Mouse (Mus musculus) embryonic facial prominence, embryonic 13.5 days (tissue): ENCODE results near the gene Dnaja3. TPM values are rescaled to one million over a fixed set of nuclear protein-coding genes. Genes with fewer than 3 reads are reported as not detected.

Experiments
- ATAC-seq: fragments of 200-750 bp; cut with Nextera tagmentation; 2 replicates; pipeline ENCODE4 v1.8.0; 2017; ENCODE audit warnings: low read depth; ENCODE audit not compliant: insufficient number of reproducible peaks, insufficient read depth, low FRiP score, low TSS enrichment
- H3K27ac ChIP-seq: fragments of 300-500 bp; sonication (generic); 2 replicates; pipeline ENCODE4 v1.5.1; 2015; ENCODE audit warnings: moderate library complexity, mild to moderate bottlenecking, inconsistent platforms
- H3K27me3 ChIP-seq: fragments of 300-500 bp; sonication (generic); 2 replicates; pipeline ENCODE4 v1.6.1; 2015; ENCODE audit warnings: mild to moderate bottlenecking, inconsistent platforms
- H3K36me3 ChIP-seq: fragments of 300-500 bp; sonication (generic); 2 replicates; pipeline ENCODE4 v1.6.1; 2015; ENCODE audit warnings: mild to moderate bottlenecking, inconsistent platforms
- H3K4me1 ChIP-seq: fragments of 300-500 bp; sonication (generic); 2 replicates; pipeline ENCODE4 v1.6.1; 2015; ENCODE audit warnings: inconsistent platforms
- H3K4me2 ChIP-seq: fragments of 300-500 bp; sonication (generic); 2 replicates; pipeline ENCODE4 v1.6.1; 2015; ENCODE audit warnings: moderate library complexity, mild to moderate bottlenecking, inconsistent platforms
- H3K4me3 ChIP-seq: fragments of 300-500 bp; sonication (generic); 2 replicates; pipeline ENCODE4 v1.5.1; 2015; ENCODE audit warnings: mild to moderate bottlenecking, inconsistent platforms
- H3K9ac ChIP-seq: fragments of 300-500 bp; sonication (generic); 2 replicates; pipeline ENCODE4 v1.6.1; 2015; ENCODE audit warnings: mild to moderate bottlenecking, inconsistent platforms
- H3K9me3 ChIP-seq: fragments of 300-500 bp; sonication (generic); 2 replicates; pipeline ENCODE4 v1.6.1; 2016; ENCODE audit warnings: inconsistent platforms
- WGBS: fragments of 180-500 bp; shearing (Covaris S2); methylation state at CpG from one replicate; pipeline ENCODE4 v1.1.7; 2015; ENCODE audit warnings: mixed read lengths; 5-methylcytosine and 5-hydroxymethylcytosine counted together
- polyA plus RNA-seq: library from polyadenylated mRNA; unstranded; fragments of >200 nt; fragmentation: Nextera tagmentation; extraction: Ambion mirVana; gene quantifications from 2 replicates; pipeline ENCODE4 v1.2.1, GENCODE M21; 2015

Dnaja3 gene
- polyA plus RNA-seq, 1 experiment from 2014 or later: 58.7 TPM

DNA sequence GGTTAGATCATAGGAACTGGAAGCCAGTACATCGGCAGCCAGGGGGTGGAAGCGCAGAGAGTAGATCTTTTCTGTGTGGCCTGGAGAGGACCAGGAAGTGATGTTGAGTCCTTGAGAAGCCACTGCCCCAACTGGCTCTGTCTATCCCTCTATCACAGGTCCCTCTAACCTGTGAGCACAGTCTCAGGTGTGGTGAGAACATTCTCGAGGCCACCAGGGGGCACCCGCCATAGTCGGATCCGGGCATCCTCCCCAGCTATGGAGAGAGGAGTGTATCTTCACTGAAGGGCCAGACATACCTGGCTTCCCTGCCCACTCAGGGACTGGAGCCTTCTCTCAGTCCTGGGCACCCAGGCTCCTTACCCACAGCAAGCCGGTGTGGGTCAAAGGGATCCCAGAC is 7.7 kb upstream of the Dnaja3 start:
- Histone ChIP-seq H3K36me3 (peaks cover 42% of the 10 kb centered on the region), H3K9ac (0 out of 2 replicates have a peak overlapping the region, but pooled peaks have one; percentile 6), H3K4me2 (no peak overlapping the region), H3K4me3 (no peak overlapping the region), H3K27ac (no peak overlapping the region), H3K27me3 (no peaks in the 10 kb centered on the region), H3K9me3 (no peaks in the 10 kb centered on the region), H3K4me1 (peaks cover 10% of the 10 kb centered on the region; the same call in 1 of the 2 replicates)
- WGBS: 39% methylated on average over 7 of the region's 7 CpGs
- no peak for ATAC-seq

DNA sequence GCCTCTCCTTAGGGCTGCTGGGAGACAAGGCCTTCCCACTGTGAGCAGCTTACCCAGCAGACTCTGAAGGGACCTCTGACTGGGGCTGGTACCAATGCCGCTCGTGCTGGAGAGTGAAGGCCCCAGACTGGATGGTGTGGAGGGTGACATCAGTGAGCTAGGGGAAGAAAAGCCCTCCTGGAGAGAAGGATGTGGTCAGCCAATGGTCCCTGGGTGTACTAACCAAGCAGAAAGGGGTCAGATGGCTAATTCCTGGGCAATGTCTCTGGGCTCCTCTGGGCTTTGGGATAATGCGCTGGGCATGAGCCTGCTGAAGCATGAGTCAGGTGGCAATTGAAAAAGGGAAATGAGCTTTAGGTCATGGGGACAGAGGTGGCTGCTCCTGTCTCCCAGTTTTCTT is 6.1 kb upstream of the Dnaja3 start:
- ATAC-seq: no peak
- WGBS: 87% methylated on average over 3 of the region's 3 CpGs
- Histone ChIP-seq H3K27me3 (no peaks in the 10 kb centered on the region), H3K36me3 (peaks cover 34% of the 10 kb centered on the region), H3K4me2 (no peak overlapping the region), H3K9ac (no peak overlapping the region), H3K9me3 (no peaks in the 10 kb centered on the region), H3K27ac (no peak overlapping the region), H3K4me1 (peaks cover 10% of the 10 kb centered on the region; the same call in 1 of the 2 replicates), H3K4me3 (no peak overlapping the region)

DNA sequence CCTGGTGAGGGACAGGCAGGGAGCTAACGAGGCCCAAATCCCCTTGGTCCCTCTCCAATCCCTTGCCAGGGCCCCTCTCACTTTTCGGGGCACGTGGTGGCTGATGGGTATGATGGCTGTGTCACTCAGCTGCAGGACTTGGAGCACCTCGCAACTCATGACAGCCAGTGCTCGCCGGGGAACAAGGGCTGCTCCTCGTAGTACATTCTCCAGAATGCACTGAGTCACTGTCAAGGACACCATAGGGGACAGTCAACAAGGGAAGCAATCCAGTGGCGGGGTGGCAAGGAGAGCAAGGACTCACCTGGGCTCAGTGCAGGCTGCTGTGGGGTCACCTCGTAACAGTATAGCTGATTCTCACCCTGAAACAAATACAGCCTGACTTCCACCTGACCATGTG is 5.1 kb upstream of the Dnaja3 start:
- Histone ChIP-seq H3K9ac (no peak overlapping the region), H3K27me3 (no peaks in the 10 kb centered on the region), H3K27ac (no peak overlapping the region), H3K9me3 (no peaks in the 10 kb centered on the region), H3K36me3 (peaks cover 26% of the 10 kb centered on the region), H3K4me3 (no peak overlapping the region), H3K4me1 (peaks cover 16% of the 10 kb centered on the region; the same call in 1 of the 2 replicates), H3K4me2 (no peak overlapping the region)
- 83% methylated on average over 9 of the region's 9 CpGs for WGBS
- no peak for ATAC-seq

DNA sequence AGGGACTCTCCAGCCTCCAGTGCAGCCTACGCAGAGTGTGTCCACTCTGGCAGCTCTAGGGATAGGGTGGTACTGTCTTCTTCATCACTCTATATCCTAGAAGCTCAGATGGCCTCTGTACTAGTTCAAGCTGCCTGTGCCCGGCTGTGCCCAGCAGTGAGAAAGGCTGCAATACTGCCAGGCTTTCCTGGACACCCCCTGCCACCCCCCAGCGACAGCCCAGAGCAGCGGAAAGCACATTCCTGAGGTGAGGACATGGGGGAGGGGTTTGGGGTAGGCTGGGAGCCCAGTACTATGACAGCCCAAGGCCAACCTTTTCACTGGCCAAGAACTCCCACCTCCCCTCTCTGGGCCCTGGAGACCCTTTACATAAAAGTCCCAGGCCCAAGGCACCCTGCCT is 4.0 kb upstream of the Dnaja3 start:
- H3K9me3 ChIP-seq: no peaks in the 10 kb centered on the region
- H3K4me3 ChIP-seq: no peak overlapping the region
- peaks cover 21% of the 10 kb centered on the region for H3K36me3 ChIP-seq
- WGBS: 65% methylated on average over 4 of the region's 4 CpGs
- no peak overlapping the region for H3K27ac ChIP-seq
- no peaks in the 10 kb centered on the region for H3K27me3 ChIP-seq
- H3K4me1 ChIP-seq: peaks cover 21% of the 10 kb centered on the region
- H3K4me2 ChIP-seq: no peak overlapping the region
- ATAC-seq: no peak
- 0 out of 2 replicates have a peak overlapping the region, but pooled peaks have one; percentile 21 for H3K9ac ChIP-seq

DNA sequence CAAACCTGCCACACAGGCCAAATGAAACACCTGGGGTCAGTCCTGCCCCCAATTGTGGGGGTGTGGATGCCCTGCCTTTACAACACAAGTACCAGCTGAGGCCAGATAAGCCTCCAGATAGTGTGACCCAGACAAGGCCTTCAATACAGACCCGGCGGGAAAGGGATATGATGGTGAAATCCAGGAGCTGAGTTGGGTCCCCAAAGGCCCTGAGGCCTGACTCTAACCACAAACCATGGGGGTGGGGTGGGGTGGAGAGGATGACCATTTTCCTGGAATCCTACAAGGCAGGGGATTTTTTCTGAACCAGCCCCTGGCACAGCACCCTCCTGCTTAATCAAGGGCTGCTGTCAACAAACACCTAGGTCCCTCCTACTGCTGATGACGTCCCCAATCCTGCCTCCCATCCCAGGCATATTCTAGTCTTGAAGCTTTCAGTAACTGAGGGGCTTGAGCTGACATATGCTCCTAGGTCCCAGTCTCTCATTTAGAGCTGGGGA is 848 bp upstream of the Dnaja3 start:
- Histone ChIP-seq H3K4me1 (peaks cover 53% of the 10 kb centered on the region), H3K27me3 (no peaks in the 10 kb centered on the region), H3K27ac (no peak overlapping the region), H3K36me3 (peaks cover 20% of the 10 kb centered on the region), H3K9ac (0 out of 2 replicates have a peak overlapping the region, but pooled peaks have one; percentile 11), H3K4me3 (no peak overlapping the region), H3K4me2 (no peak overlapping the region), H3K9me3 (no peaks in the 10 kb centered on the region)
- ATAC-seq: no peak
- 78% methylated on average over 3 of the region's 3 CpGs for WGBS

DNA sequence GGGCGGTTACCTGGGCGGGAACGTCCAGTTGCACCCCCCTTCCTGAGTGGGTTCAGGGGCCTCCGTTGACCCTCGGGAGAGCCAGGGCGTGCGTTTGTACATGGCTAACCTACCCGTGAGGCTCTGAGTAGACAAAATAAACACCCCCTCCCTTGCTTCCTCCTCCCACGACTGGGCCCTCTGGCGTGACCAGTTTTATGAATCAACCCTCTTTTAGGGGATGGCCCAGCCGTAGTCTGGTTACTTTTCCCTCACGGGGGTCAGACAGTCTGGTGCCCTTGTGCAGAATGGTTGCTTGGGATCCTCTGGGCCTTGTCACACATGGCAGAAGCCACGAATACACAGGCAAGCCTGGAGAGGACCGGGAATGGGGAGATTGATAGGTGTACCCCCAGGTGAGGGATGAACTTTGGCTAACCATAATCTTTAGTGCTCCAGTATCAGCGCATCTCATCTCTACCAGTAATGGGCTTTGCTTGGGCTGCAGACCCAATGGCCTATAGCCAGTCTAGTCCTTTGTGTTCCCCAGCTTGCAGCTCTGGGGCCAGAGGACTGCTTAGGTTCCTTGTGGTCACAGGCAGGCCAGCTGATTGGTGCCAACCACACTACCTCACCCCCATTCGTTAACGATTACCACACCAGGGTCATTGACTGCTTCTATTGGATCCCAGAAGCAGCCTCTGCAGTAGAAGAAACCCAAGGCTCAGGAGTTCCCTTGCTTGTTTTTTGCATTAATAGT is 647 bp downstream of the Dnaja3 start:
- 3% methylated on average over 17 of the region's 17 CpGs for WGBS
- ATAC-seq: peak; percentile 27; the same call in 1 of the 2 replicates
- Histone ChIP-seq H3K9ac (peak overlapping the region; percentile 89), H3K4me2 (peak overlapping the region; percentile 85), H3K27ac (peak overlapping the region; percentile 93), H3K36me3 (peaks cover 17% of the 10 kb centered on the region; the same call in 1 of the 2 replicates), H3K9me3 (no peaks in the 10 kb centered on the region), H3K27me3 (no peaks in the 10 kb centered on the region), H3K4me1 (peaks cover 64% of the 10 kb centered on the region), H3K4me3 (peak overlapping the region; percentile 84)

DNA sequence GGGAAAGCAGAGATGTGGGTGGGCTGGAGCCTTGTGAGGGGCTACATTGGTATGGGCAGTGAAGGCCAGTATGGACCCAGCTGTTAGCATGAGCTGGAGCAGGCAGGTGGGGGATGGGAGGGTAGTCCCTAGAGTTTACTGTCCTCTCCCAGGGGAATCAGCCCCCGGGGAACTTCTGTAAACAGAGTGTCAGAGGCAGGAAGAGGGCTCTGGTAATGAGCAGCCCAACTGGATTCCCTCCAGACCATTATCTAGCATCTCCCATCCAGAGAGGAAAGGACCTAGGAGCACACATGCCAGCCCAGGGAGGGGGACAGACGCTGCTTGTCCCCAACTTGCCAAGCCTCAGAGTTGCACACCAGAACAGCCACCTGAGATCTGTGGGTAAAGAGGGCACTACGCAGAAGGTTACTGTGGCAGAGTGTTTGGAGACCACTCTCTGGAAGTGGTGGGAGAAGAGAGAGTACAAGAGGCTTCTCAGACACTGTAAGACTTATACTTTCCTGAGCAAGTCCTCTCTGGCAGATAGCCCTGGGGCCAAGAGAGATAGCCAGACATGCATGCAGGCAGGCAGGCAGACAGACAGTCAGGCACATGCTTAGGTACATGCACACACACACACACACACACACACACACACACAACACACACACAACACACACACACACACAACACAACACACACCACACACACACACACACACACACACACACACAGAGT is 1.5 kb downstream of the Dnaja3 start:
- peaks cover 26% of the 10 kb centered on the region for H3K36me3 ChIP-seq
- H3K4me2 ChIP-seq: peak overlapping the region; percentile 85
- ATAC-seq: no peak
- H3K4me1 ChIP-seq: peaks cover 64% of the 10 kb centered on the region
- H3K9me3 ChIP-seq: no peaks in the 10 kb centered on the region
- no peaks in the 10 kb centered on the region for H3K27me3 ChIP-seq
- WGBS: 33% methylated on average over 3 of the region's 3 CpGs
- H3K4me3 ChIP-seq: peak overlapping the region; percentile 84
- H3K27ac ChIP-seq: peak overlapping the region; percentile 93
- H3K9ac ChIP-seq: peak overlapping the region; percentile 89

DNA sequence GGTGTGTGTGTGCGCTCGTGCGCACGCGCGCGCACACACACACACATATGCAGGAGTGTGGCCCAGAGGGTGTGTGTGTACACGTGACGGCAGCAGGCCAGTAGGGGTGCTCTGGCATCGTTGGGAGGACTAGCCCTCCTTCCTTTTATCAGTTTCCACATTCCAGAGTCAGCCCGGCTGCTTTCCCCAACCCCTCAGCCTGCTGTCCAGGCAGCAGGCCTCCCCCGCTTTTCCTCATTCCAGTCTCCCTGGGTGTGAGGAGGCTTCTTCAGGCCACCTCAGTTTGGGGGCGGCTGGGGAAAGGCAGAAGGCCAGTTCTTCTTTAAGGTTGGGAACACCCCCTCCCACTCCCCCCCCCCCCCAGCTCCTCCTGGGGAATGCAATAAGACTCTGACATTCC is 2.4 kb downstream of the Dnaja3 start:
- Histone ChIP-seq H3K4me1 (peaks cover 72% of the 10 kb centered on the region), H3K36me3 (peaks cover 30% of the 10 kb centered on the region), H3K9ac (peak overlapping the region; percentile 64), H3K27ac (peak overlapping the region; percentile 93), H3K4me2 (peak overlapping the region; percentile 85), H3K27me3 (no peaks in the 10 kb centered on the region), H3K9me3 (no peaks in the 10 kb centered on the region), H3K4me3 (peak overlapping the region; percentile 84)
- 0 out of 2 replicates have a peak, but pooled peaks have one; percentile 4 for ATAC-seq
- 21% methylated on average over 13 of the region's 13 CpGs for WGBS

DNA sequence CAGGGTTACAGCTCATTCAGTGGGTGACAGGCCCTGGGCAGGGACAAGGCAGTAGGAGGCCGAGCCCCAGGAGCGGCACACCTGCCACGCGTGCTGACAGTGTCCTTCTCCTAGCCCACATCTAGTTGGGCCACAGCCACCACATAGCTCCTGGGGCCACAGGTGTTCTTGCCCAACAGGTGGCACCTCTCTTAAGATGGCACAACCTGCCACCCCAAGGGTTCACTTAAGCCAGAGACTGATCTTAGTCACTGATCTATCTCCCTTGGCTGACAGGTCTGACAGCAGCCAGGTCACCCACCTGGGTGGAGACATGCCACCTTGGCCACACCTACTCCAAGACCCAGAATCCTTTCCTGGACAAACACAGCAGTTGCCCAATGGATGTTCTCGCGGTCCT is 3.1 kb downstream of the Dnaja3 start:
- 79% methylated on average over 6 of the region's 6 CpGs for WGBS
- no peak for ATAC-seq
- H3K36me3 ChIP-seq: peaks cover 34% of the 10 kb centered on the region
- no peaks in the 10 kb centered on the region for H3K27me3 ChIP-seq
- peak overlapping the region; percentile 84 for H3K4me3 ChIP-seq
- H3K9ac ChIP-seq: no peak overlapping the region
- H3K9me3 ChIP-seq: no peaks in the 10 kb centered on the region
- H3K4me1 ChIP-seq: peaks cover 80% of the 10 kb centered on the region
- peak overlapping the region; percentile 93 for H3K27ac ChIP-seq
- peak overlapping the region; percentile 85 for H3K4me2 ChIP-seq

DNA sequence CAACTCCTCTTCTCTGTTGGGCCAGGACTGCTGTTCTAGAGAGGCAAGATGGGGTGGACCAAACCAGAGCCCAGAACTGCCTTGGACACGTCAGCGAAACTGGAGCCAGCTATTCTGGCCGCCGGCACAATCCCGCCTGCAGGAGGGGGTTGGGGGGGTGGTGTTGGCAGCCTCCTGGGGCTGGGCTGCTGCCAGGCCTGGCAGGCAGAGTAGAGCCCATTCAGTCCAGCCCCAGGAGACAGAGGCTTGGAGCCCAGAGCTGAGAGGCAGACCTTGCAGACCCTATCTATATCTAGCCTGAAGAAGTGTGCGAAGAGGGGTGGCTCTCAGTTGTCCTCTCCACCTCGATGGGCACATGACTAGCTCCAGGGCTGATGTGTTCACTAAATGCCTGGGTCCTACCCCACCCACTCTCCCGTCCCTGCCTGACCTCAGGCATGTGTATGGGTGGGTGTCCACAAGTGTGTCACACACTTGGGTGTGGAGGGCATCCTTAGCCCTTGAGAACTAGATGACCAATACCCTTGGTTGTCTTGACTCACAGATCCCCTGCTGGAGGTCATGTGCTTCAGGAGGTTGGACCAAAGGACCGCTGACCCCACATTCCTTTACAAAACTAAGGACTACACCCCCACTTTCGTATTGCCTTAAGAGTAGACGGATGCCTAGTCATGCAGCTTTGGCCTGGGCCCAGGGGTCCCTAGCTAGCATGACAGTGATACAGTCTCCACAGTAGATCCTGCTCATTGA is 4.1 kb downstream of the Dnaja3 start:
- WGBS: 60% methylated on average over 11 of the region's 11 CpGs
- peaks cover 89% of the 10 kb centered on the region for H3K4me1 ChIP-seq
- H3K9ac ChIP-seq: peak overlapping the region; percentile 22; the same call in 1 of the 2 replicates
- H3K36me3 ChIP-seq: peaks cover 43% of the 10 kb centered on the region
- no peaks in the 10 kb centered on the region for H3K9me3 ChIP-seq
- H3K4me3 ChIP-seq: peak overlapping the region; percentile 12; the same call in 1 of the 2 replicates
- H3K4me2 ChIP-seq: peak overlapping the region; percentile 85
- H3K27ac ChIP-seq: peak overlapping the region; percentile 93
- ATAC-seq: no peak
- H3K27me3 ChIP-seq: no peaks in the 10 kb centered on the region

DNA sequence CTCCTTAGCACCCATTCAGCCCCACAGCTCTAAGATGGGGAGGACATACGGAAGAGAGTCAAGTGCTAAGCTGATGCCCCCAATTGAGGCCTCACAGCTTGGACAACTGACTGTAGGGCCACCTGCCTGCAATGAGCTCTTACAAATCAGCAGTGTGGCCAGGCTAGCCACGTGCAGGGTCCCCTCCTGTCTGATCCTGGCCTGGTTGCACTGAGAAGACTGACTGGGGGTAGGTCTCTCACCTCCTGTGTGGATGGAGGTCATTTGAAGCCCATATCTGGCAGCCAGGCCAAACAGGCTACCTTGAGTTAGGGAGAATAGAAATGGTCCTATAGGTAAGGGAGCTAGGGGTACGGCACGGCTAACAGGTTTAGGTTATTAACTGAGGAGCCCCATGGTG is 6.1 kb downstream of the Dnaja3 start:
- no peak overlapping the region for H3K9ac ChIP-seq
- H3K27ac ChIP-seq: peak overlapping the region; percentile 85
- H3K4me1 ChIP-seq: peaks cover 96% of the 10 kb centered on the region

More for the DNA sequence above, 6.1 kb downstream of the Dnaja3 start:
- no peak overlapping the region for H3K4me3 ChIP-seq
- no peak for ATAC-seq
- H3K9me3 ChIP-seq: no peaks in the 10 kb centered on the region
- H3K36me3 ChIP-seq: peaks cover 62% of the 10 kb centered on the region
- H3K4me2 ChIP-seq: no peak overlapping the region
- 83% methylated on average over 4 of the region's 4 CpGs for WGBS
- H3K27me3 ChIP-seq: no peaks in the 10 kb centered on the region
